Mouse (Mus musculus) C2C12 (cell line): ENCODE measurements around the gene Eya4. TPM values are rescaled to one million over a fixed set of nuclear protein-coding genes. Genes with fewer than 3 reads are reported as not detected.

Source experiments
- H3K27me3 ChIP-seq: one replicate; pipeline ENCODE4 v1.6.1; 2011; ENCODE audit not compliant: control insufficient read depth, insufficient read depth, insufficient read length
- H3K36me3 ChIP-seq: one replicate; pipeline ENCODE4 v1.6.1; 2011; ENCODE audit not compliant: control insufficient read depth, insufficient read depth
- H3K4me3 ChIP-seq: one replicate; pipeline ENCODE4 v1.5.1; 2011; ENCODE audit warnings: mild to moderate bottlenecking, control low read depth; ENCODE audit not compliant: poor library complexity, insufficient read depth, severe bottlenecking
- H3K79me2 ChIP-seq: one replicate; pipeline ENCODE4 v1.6.1; 2011; ENCODE audit not compliant: control insufficient read depth, insufficient read depth
- H3K79me3 ChIP-seq: one replicate; pipeline ENCODE4 v1.6.1; 2011; ENCODE audit warnings: low read depth, control low read depth
- H3ac ChIP-seq: one replicate; pipeline ENCODE3; 2011; ENCODE audit warnings: low read depth; ENCODE audit not compliant: control insufficient read depth, insufficient read length
- CEBPB ChIP-seq: IDR thresholded peaks from one replicate; pipeline ENCODE4 v1.6.1; 2011; ENCODE audit warnings: low read depth, mild to moderate bottlenecking, control low read depth, moderate library complexity
- CTCF ChIP-seq: IDR thresholded peaks from one replicate; pipeline ENCODE4 v1.5.1; 2011; ENCODE audit not compliant: control insufficient read depth, insufficient read depth, insufficient read length
- FOSL1 ChIP-seq: IDR thresholded peaks from one replicate; pipeline ENCODE4 v1.8.0; 2011; ENCODE audit warnings: mild to moderate bottlenecking, low read length; ENCODE audit not compliant: poor library complexity, insufficient read depth, severe bottlenecking
- MAX ChIP-seq: IDR thresholded peaks from one replicate; pipeline ENCODE4 v1.6.1; 2011; ENCODE audit warnings: mild to moderate bottlenecking, control low read depth
- MYOD1 ChIP-seq: IDR thresholded peaks from one replicate; pipeline ENCODE4 v1.6.1; 2011; ENCODE audit warnings: low read depth; ENCODE audit not compliant: control insufficient read depth, insufficient read length
- MYOG ChIP-seq: IDR thresholded peaks from one replicate; pipeline ENCODE4 v1.6.1; 2011; ENCODE audit not compliant: control insufficient read depth, insufficient read length; ENCODE audit errors: extremely low read depth
- USF1 ChIP-seq: IDR thresholded peaks from one replicate; pipeline ENCODE4 v1.6.1; 2011; ENCODE audit warnings: low read depth, mild to moderate bottlenecking, control low read depth, moderate library complexity
- polyA plus RNA-seq: library from polyadenylated mRNA; unstranded; fragments of >200 nt; fragmentation: generic; extraction: Trizol; gene quantifications from one replicate; pipeline ENCODE4 v1.2.1, GENCODE M21; 2012; ENCODE audit warnings: missing spikeins

Eya4 gene
- polyA plus RNA-seq, 1 experiment: 6.2 TPM

DNA sequence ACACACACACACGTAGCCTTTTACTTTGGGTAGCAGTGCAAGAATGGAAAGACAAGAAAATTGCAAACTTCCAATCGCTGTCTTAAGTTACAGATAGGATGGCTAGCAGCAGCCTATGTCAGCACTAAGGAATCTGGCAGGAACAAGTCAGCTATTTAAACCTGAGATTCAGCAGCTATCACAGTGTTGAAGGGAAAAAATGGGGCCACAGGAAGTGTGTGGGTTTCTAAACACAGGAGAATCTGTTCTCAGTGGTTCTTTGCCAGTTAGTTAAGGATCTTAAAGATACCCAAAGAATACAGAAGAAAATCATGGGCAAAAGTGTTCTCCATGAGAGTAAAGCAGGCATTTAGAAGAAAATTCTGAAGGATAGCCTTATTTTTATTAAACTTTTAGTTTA lies 206.0 kb downstream of the Eya4 start:
- Histone ChIP-seq H3K4me3 (no peak overlapping the region), H3K27me3 (no peaks in the 10 kb centered on the region), H3K79me2 (no peaks in the 10 kb centered on the region), H3K36me3 (peaks cover 7% of the 10 kb centered on the region), H3ac (no peak overlapping the region), H3K79me3 (no peaks in the 10 kb centered on the region)
- TF ChIP-seq CTCF (no peak), USF1 (no peak), FOSL1 (no peak), MYOG (no peak), MAX (no peak)

DNA sequence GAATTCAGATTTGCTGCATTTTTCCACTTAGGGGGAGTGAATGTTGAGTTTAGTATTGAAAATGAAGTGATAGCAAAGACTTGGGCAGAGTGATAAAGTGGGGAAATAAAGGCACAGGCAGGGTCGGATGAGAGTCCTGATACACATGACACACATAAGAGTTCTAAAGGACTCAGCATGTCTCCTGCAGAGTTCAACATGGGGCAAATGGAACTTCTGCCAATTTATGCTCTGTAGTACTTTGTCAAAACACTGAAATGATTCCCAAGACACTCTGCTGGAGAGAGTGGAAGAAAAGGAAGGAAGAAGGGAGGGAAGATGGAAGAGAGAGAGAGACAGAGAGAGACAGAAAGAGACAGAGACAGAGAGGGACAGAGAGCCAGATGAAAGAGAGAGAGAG lies 222.6 kb downstream of the Eya4 start:
- TF ChIP-seq CEBPB (no peak), FOSL1 (no peak)
- Histone ChIP-seq H3K27me3 (no peaks in the 10 kb centered on the region), H3K79me3 (no peaks in the 10 kb centered on the region), H3K36me3 (no peaks in the 10 kb centered on the region), H3ac (no peak overlapping the region), H3K79me2 (no peaks in the 10 kb centered on the region), H3K4me3 (no peak overlapping the region)

DNA sequence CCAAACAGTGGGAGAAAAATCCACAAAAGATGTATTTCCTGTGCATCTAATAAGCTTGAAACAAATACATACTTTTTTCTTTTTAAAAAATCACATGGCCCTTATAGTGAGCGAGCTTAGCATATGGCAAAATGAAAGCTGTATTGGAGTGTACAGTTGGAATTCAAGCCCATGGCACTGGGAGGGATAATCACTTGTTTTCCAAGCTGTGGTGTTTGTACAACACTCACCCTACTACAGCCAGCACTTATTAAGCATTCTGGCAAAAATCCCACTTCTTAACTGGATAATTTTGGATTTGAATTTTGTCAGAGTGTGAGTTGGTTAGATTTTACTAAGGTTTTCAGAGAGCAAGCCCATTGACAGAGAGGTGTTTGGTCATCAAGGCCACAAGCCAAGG lies 223.4 kb downstream of the Eya4 start:
- Histone ChIP-seq H3K79me3 (no peaks in the 10 kb centered on the region), H3K36me3 (no peaks in the 10 kb centered on the region), H3K27me3 (no peaks in the 10 kb centered on the region), H3K4me3 (no peak overlapping the region), H3ac (no peak overlapping the region), H3K79me2 (no peaks in the 10 kb centered on the region)
- TF ChIP-seq CTCF (no peak), USF1 (no peak), MAX (no peak), MYOG (no peak), FOSL1 (no peak), MYOD1 (no peak), CEBPB (no peak)

DNA sequence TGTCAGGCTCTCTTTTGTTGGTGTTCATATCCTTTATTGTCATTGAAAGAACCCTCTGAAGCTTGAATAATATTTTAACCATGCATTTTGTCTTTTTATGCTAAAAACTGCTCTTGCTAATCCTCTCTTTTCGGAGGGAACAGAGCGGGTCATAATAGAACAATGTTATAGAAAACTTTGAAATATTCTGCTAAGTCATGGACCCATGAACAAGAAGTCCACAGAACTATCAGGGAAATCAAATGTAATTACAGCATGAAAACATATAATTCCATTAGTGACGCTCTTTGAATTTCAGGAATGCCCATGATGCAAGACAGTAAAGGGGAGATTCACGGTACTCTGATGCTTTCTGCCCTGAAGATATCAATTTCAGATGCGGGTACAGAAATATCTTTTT lies 224.1 kb downstream of the Eya4 start:
- Histone ChIP-seq H3K27me3 (no peaks in the 10 kb centered on the region), H3ac (no peak overlapping the region), H3K36me3 (no peaks in the 10 kb centered on the region), H3K79me2 (no peaks in the 10 kb centered on the region), H3K4me3 (no peak overlapping the region), H3K79me3 (no peaks in the 10 kb centered on the region)
- TF ChIP-seq CTCF (no peak), MYOG (no peak), CEBPB (no peak), FOSL1 (no peak), MYOD1 (no peak), USF1 (no peak), MAX (no peak)

DNA sequence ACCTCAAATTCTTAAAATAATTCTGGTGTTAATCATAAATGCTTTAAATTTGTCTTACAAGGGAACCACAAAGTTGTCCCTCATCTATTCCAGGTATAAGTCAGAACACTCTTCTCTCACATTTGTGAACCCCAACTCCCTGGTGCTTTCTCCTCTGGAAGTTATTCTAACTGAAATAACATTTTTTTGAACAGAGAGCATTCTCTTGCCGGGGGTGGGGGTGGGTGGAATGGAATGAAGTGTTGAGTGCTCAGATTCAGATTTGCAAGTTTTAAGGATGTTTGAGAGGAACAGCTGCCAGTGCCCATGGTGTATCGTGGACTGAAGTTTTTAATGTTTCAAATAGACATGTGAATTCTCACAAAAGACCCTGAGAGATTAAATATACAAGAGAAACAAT lies 230.1 kb downstream of the Eya4 start:
- no peaks in the 10 kb centered on the region for H3K79me2 ChIP-seq
- no peak overlapping the region for H3ac ChIP-seq
- no peak overlapping the region for H3K4me3 ChIP-seq
- H3K27me3 ChIP-seq: no peaks in the 10 kb centered on the region
- no peak for TF ChIP-seq MAX
- TF ChIP-seq CTCF: no peak
- no peak for TF ChIP-seq USF1
- no peak for TF ChIP-seq CEBPB
- TF ChIP-seq MYOD1: no peak
- no peak for TF ChIP-seq MYOG
- no peak for TF ChIP-seq FOSL1
- no peaks in the 10 kb centered on the region for H3K79me3 ChIP-seq
- H3K36me3 ChIP-seq: no peaks in the 10 kb centered on the region

DNA sequence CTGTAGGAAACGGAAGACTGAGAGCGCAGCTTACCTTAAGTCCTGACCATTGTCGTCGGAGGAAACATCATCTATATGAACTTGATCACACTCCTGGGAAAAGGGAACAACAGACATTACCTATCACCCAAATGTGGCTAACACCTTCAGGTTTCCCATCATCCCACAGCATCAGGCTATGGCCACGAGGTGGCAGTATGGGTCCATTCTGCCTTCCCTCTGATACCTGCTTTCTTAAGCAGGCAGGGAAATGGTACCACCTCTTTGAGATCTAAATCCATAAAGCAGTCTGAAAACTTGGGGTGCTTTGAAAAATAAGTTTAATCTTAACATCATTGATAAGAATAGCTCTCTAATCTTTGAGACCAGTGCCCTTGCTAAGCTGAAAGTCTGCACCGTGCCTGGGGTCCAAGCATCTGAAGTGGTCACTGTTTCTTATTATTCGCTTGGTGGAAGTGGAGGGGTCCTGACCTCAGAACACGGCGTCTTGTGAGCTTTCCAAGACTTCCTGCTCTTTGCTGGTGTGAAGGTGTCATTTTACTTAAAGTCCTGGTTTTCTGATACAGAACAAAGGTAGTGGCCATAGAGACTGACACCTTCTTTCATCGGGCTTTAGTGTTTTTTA lies 233.7 kb downstream of the Eya4 start:
- Histone ChIP-seq H3K36me3 (no peaks in the 10 kb centered on the region), H3K79me3 (no peaks in the 10 kb centered on the region), H3K4me3 (no peak overlapping the region), H3ac (no peak overlapping the region), H3K27me3 (no peaks in the 10 kb centered on the region), H3K79me2 (no peaks in the 10 kb centered on the region)
- TF ChIP-seq CEBPB (no peak), CTCF (peak; percentile 84)
